Mouse (Mus musculus) gastrocnemius, adult 2 months (tissue): ENCODE results near the gene Mogat2. TPM values are rescaled to one million over a fixed set of nuclear protein-coding genes. Genes with fewer than 3 reads are reported as not detected.

Experiments
- DNase-seq: peaks from one replicate; pipeline ENCODE4 v3.0.0; 2022
- H3K27ac ChIP-seq: fragments of 200-600 bp; 2 replicates; pipeline ENCODE4 v1.8.1; 2022; ENCODE audit warnings: mild to moderate bottlenecking
- H3K4me3 ChIP-seq: fragments of 200-600 bp; 2 replicates; pipeline ENCODE4 v1.8.1; 2022; ENCODE audit warnings: mild to moderate bottlenecking, moderate library complexity
- CTCF ChIP-seq: fragments of 200-600 bp; IDR thresholded peaks from 2 replicates; pipeline ENCODE4 v1.8.1; 2022; ENCODE audit warnings: antibody characterized with exemption, mild to moderate bottlenecking, moderate library complexity
- intact Hi-C: fragments of 180-260 bp; cut with DNase I; formaldehyde crosslinking; loops from one replicate; pipeline ENCODE4 v1.15.1; 2025
- total RNA-seq, 2 experiments: library from RNA; stranded (reverse); gene quantifications; 2 replicates each; pipeline ENCODE4 v1.2.3; 2021

Gene Mogat2
- total RNA-seq, 2 experiments from 2014 or later = not detected

DNA sequence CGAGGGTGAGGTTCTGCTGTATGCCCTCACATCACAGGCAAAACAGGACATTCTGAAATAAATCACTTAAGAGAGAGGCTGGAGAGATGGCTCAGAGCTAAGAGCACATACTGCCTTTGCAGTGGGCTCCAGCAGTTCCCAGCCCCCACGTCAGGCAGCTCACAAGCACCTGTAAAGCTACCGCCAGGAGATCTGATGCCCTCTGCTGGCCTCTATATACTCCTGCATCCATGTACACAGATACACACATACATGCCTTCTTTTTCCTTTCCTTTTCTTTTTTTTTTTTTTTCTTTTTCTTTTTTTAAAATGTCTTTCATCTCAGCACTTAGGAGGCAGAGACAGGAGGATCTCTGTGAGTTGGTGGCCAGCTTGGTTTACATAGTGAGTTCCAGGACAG is 23.5 kb upstream of the Mogat2 start:
- Histone ChIP-seq H3K4me3 (no peak overlapping the region), H3K27ac (no peak overlapping the region)
- no peak for DNase-seq
- TF ChIP-seq CTCF = no peak; the same call in 1 of the 2 replicates
- intact Hi-C loops = no loop called here

DNA sequence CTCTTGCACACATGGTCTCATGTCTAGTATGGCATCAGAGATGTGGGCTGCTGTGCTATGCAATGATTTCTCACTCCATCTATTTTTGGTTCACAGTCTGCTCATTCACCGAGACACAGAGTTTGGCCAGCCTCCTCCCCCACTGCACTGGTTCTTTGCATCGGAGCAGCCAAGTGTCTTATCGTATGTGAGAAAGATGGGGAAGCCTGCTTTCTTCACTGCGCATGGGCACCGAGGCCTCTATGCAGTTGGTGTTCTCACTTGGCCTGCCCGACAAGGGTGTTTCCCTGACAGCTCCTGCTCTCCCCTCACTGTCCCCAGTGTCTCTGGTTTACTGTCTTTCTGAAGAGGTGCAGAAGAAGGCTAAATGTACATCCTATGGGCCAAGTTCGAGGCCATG is 16.6 kb upstream of the Mogat2 start:
- H3K4me3 ChIP-seq = no peak overlapping the region
- intact Hi-C loops = no loop called here
- DNase-seq = no peak
- H3K27ac ChIP-seq = no peak overlapping the region
- no peak for TF ChIP-seq CTCF

DNA sequence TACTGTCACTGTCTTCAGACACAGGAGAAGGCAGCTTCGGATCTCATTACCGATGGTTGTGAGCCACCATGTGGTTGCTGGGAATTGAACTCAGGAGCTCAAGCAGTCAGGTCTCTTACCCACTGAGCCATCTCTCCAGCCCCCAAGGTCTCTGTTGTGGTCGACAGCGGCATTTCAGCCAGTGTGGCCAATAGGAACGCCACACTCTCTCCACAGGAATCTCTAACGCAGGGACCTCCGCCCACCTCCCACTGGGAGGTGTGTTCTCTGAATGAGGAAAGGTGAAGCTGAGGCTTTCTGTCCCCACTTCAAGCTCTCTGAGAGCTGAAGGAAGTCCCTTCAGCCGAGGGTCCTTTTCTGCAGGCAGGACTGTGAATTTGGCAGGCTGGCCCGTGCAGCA is 12.0 kb upstream of the Mogat2 start:
- Histone ChIP-seq H3K27ac (no peak overlapping the region), H3K4me3 (no peak overlapping the region)
- no peak for TF ChIP-seq CTCF
- DNase-seq = no peak
- intact Hi-C loops = no loop called here

DNA sequence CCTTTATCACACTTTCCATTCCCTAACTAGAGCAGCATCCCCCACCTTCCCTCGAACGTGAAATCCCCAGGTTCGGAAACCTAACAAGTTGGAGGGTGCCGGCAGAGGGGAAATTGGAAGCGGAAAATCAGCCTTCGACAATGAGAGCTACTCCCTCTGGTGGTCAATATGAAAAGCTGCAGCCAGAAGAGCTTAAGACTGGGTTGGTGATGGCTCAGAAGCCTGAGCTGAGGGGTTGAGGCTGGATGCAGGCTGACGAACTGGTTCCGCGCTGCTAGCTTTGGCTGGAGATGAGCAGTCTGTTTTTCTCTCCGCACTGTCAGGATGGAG is 11.1 kb upstream of the Mogat2 start:
- H3K27ac ChIP-seq = no peak overlapping the region
- DNase-seq = peak; percentile 36
- intact Hi-C loops = loop anchor here (2.0 kb wide), 1 partner anchor 141 kb away; no protein-coding TSS in a partner anchor
- TF ChIP-seq CTCF = peak; percentile 93
- H3K4me3 ChIP-seq = peak overlapping the region; percentile 67

DNA sequence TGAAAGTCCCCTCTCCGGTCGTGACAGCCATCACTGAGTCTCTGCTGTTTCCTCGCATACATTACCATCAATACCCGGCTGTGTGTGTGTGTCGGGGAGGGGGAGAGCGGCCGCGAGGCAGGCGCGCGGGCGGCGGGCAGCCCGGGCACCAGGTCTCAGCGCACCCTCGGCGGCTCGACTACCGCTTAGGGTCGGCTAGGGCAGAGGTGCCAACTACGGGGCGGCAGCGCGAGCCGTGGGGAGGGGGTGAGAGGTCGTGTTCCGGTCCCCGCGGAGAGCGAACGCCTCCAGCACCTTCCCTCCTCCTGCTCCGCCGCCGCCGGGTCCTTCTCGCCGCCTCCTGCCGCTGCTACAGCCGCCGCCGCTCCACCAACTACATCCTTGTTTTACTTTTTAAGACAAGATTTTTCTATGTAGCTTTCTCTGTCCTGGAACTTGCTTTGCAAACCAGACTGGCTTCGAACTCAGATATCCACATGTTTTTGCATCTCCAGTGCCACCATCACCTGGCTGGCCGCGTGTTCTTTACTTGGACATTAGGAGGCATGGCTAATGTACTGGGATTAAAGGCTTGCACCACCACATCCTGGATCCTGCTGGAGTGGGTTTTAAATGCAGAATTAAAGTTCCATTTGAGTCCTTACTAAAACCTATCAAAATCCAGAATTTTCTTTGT is 10.6 kb upstream of the Mogat2 start:
- no peak for DNase-seq
- intact Hi-C loops = loop anchor here (2.0 kb wide), 1 partner anchor 140 kb away; no protein-coding TSS in a partner anchor
- TF ChIP-seq CTCF = no peak
- H3K27ac ChIP-seq = no peak overlapping the region
- H3K4me3 ChIP-seq = peak overlapping the region; percentile 67

DNA sequence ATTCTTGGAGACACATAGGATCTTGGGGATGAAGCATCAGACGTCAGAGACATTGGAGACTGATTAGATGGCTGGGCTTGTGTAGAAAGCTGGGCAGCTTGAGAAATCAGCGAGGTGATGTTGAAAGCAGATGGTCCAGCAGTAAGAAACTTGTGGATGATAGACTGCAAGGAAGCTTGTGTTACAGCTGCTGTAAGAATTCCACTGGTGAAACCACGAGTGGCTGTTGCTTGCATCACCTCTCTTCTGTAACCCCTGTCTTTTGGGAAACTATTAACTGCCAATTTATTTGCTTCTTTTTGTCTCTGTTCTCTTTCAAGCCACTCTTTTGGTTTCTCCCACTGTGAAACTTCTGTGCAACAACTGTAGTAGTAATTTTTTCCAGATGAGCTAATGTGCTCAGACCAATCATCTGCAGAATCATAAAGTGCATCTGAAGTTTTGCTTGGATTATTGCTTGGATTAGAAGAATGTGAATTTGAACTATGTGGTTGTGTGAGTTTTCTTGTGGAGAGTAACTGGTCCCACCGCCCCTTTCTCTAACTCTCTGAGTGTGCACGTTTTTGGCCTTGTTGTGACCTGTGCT is 9.8 kb upstream of the Mogat2 start:
- Histone ChIP-seq H3K4me3 (no peak overlapping the region), H3K27ac (no peak overlapping the region)
- intact Hi-C loops = loop anchor here (2.0 kb wide), 1 partner anchor 139 kb away; no protein-coding TSS in a partner anchor
- TF ChIP-seq CTCF = no peak
- DNase-seq = no peak

DNA sequence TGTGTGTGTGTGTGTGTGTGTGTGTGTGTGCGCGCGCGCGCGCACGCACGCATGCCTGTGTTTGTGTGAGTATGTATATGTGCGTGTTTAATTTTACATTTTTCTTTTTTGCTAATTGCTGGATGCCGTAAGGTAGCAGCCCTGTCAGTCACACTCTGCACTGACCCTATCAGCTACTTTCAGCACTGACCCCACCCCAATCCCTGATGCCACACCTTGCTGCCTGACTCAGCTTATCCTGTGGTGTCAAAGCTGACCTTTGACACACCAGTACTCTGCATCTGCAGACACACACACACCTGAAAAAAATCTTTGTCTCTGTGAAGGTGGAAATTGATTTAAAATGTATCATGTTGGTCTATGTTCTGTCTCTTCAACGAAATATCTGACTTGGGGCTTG is 3.7 kb upstream of the Mogat2 start:
- Histone ChIP-seq H3K27ac (no peak overlapping the region), H3K4me3 (no peak overlapping the region)
- no peak for TF ChIP-seq CTCF
- no peak for DNase-seq
- intact Hi-C loops = no loop called here

DNA sequence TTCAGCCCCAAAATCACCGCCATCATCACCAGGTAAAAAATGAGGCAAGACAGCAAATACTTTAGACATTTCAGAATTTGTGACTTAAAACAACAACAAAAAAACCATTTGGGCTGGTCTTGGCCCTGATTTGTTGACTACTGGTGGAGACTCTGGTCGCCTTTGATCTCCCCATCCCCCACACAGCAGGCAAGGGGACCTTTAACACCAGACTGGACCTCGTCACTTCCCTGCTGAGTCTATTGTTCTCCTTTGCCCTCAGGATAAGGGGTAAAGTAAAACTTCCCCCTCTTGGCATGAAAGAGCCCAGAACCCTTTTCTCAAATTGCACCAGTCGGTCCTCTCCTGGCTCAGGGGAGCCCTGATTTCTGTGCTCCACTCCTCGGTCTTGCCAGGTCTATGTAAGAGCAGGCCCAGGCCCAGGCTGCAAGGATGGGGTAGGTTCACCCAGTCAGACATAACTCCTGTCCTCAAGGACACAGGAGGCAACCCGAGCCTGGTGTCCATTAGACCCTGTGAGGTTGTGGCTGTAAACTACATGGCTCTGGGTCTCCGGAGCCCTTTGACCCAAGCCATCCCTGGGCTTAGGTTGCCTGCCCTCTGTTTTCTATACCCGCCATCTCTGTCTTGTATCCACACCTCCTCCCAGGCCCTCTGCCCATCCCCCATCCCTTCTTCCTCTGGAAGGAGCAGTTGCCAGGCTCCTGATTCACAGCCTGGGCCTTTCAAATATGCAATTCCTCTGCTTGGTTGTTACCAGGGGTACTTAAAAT is 1.3 kb downstream of the Mogat2 start:
- TF ChIP-seq CTCF = no peak

DNA sequence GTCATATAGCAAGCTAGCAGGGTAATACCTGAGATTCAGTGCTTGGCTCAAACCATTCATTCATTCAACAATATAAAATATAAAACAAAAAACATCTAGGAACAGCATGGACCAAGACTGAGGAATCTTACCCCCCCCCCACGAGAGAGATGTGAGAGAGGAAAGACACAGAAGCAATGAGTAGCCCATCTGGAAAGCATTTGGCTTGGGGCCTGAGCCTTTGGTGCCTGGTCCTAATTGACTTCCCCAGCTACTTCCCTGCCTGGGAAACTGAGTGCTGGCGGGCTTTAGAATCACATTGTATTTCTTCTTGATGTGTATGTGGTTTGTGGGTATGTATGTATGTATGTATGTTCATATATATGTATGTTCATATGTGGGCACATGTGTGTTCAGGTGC is 2.8 kb downstream of the Mogat2 start:
- peak; percentile 58 for DNase-seq
- no peak for TF ChIP-seq CTCF

More for the DNA sequence above, 1.3 kb downstream of the Mogat2 start:
- no peak overlapping the region for H3K4me3 ChIP-seq
- H3K27ac ChIP-seq = no peak overlapping the region
- no peak for DNase-seq
- intact Hi-C loops = no loop called here

DNA sequence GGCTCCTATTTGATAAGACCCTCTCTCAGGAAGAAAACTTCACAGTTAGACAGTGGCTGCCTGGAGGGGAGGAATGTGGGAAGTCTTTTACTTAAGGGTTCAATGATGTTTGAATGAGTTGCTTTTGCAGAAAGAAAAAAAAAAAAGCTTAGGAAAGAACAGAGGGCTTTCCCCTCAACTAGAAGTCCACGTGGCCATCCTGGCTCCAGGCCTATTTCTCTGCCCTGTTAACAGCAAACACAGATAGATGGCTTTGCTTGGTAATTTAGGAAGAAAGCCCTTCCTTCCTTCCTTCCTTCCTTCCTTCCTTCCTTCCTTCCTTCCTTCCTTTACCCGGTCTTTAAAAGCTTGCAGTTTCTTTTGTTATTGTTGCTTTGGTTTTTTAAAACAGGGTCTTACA is 3.5 kb downstream of the Mogat2 start:
- intact Hi-C loops = no loop called here
- TF ChIP-seq CTCF = no peak
- DNase-seq = no peak
- Histone ChIP-seq H3K27ac (no peak overlapping the region), H3K4me3 (no peak overlapping the region)

More for the DNA sequence above, 2.8 kb downstream of the Mogat2 start:
- intact Hi-C loops = no loop called here
- Histone ChIP-seq H3K27ac (no peak overlapping the region), H3K4me3 (no peak overlapping the region)

DNA sequence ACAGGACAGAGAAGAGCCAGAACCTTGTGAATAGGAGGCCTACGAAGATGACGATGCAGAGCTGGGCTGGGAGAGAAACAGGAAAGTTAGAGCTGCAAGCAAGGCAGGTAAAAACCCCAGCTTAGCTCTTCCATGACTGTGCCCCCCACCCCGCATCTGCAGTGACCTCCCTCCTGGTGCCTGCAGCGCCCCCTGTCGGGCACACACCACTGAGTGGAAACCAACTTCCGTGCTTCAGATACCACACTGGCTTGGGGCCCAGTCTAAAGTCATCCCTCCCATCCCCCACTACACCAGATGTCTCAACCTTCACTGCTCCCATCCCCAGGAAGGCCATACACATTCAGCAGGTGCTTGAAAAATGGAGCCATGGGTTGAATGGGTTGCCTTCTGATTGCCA is 5.8 kb downstream of the Mogat2 start:
- DNase-seq = no peak
- TF ChIP-seq CTCF = 0 out of 2 replicates have a peak, but pooled peaks have one; percentile 3
- H3K27ac ChIP-seq = no peak overlapping the region
- intact Hi-C loops = no loop called here
- H3K4me3 ChIP-seq = no peak overlapping the region

DNA sequence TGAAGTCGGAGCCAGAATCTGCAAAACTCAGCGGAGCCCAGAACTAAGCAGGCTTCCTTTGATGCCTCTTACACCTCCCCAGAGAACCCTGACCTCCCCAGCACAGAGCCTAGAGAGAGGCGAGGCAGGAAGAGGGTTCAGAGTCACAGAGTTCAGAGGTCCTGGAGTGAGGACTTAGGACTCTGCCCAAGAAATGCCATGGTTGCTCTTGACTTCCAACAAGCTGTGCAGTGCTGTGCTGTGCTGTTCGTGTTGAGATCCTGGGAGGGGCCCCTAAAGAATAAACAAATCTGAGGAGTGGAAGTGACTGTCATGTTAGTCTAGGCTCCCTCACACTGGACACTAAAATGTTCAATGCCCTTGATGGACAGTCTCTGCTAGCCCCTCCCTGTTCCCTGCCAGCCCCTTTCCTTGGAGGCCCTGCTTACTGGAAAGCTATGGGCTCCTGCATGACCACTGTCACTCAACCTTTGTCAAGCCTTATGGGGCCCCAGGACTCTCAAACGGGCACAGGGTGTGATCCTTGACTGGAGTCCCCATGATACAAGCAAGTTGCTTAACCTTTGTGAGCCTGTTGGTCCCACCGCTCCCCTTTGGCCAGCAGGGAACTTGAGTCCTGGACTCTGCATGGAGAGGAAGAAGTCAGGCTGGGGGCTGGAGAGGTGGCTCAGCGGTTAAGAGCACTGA is 8.2 kb downstream of the Mogat2 start:
- no peak for DNase-seq
- intact Hi-C loops = no loop called here
- TF ChIP-seq CTCF = no peak
- no peak overlapping the region for H3K27ac ChIP-seq
- H3K4me3 ChIP-seq = no peak overlapping the region

DNA sequence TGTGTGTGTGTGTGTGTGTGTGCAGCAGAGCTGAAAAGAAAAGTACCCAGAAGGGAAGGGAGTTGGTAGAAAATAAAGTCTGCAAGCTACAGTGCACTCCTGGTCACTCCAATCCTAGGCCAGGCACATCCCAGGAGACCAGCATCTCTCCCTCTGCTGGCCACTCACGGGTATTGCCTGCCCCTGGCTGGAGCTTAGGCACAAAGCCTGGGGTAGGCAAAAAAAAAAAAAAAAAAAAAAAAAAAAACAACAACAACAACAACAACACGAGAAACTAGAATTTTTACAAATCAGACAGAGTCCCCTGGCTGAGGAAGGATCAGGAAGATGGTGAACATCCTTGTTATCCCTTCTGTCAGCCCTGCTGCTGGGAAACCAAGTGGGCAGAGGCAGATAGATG is 9.0 kb downstream of the Mogat2 start:
- no peak overlapping the region for H3K4me3 ChIP-seq
- intact Hi-C loops = loop anchor here (5.0 kb wide), 1 partner anchor 77 kb away; no protein-coding TSS in a partner anchor
- peak; percentile 67 for DNase-seq
- no peak overlapping the region for H3K27ac ChIP-seq
- TF ChIP-seq CTCF = peak; percentile 68
